Mouse (Mus musculus) heart, postnatal 10 days (tissue): ENCODE results near the gene Cdkl1. TPM values are rescaled to one million over a fixed set of nuclear protein-coding genes. Genes with fewer than 3 reads are reported as not detected.

ENCODE experiments used
- microRNA-seq, 2 experiments: library from miRNA; unstranded; fragments of <30 nt; microRNA quantifications; one replicate each; pipeline ENCODE4 v1.2.0; 2022
- total RNA-seq, 2 experiments: library from RNA; stranded (reverse); gene quantifications; 2 replicates each; pipeline ENCODE4 v1.2.3; 2021

The Cdkl1 gene
- total RNA-seq, 2 experiments from 2014 or later, result 7.0 to 9.2 TPM

Small RNA genes lying within 50 kb of the gene (microRNA-seq; reads per million reads assigned to microRNA genes)
- 0 reads per million in 2 experiments for gene Mir681

Other genes with a start within 250 kb of the Cdkl1 start
- gene Vcpkmt, start 208.2 kb downstream of the Cdkl1 start, total RNA-seq, result 1 to 10 TPM; 4.8 to 5.6 TPM
- 10 to 100 TPM; 33.9 to 34.7 TPM for gene Sos2, start 109.4 kb downstream of the Cdkl1 start, total RNA-seq
- gene L2hgdh, start 66.4 kb downstream of the Cdkl1 start, total RNA-seq, result 10 to 100 TPM; 25.6 to 31.4 TPM
- gene Atp5s, start 66.3 kb downstream of the Cdkl1 start, total RNA-seq, result 10 to 100 TPM; 18.7 to 21.3 TPM
- gene Atl1, start 101.3 kb upstream of the Cdkl1 start, total RNA-seq, result 1 to 10 TPM; 5.7 to 7.8 TPM
- gene Map4k5, start 101.9 kb upstream of the Cdkl1 start, total RNA-seq, result 10 to 100 TPM; 38.7 to 40.7 TPM
- 10 to 100 TPM; 37.9 to 40.7 TPM for gene Sav1, start 195.7 kb upstream of the Cdkl1 start, total RNA-seq